Mouse (Mus musculus) limb, embryonic 14.5 days (tissue): Measurements from ENCODE around the gene Gabrb1. TPM values are rescaled to one million over a fixed set of nuclear protein-coding genes. Genes with fewer than 3 reads are reported as not detected.
"Not testable (repeated sequence)": the region's sequence is repeated elsewhere in the genome, so short reads cannot be mapped to it uniquely, and the experiment has no call there.

ENCODE experiments used
- ATAC-seq: fragments of 200-750 bp; cut with Nextera tagmentation; 2 replicates; pipeline ENCODE4 v1.8.0; 2017; ENCODE audit warnings: low read depth, moderate number of reproducible peaks, moderate TSS enrichment; ENCODE audit not compliant: low FRiP score
- DNase-seq: peaks from one replicate; pipeline ENCODE4 v3.0.0-alpha.2; 2015; ENCODE audit warnings: low spot score
- H3K27ac ChIP-seq: fragments of 300-500 bp; sonication (generic); replicated peaks from 2 replicates; pipeline ENCODE4 v1.5.1; 2014; ENCODE audit warnings: low read depth, mild to moderate bottlenecking, low read length, moderate library complexity, mixed read lengths
- H3K27me3 ChIP-seq: fragments of 300-500 bp; sonication (generic); 2 replicates; pipeline ENCODE4 v1.6.1; 2014; ENCODE audit warnings: low read length, mixed read lengths; ENCODE audit not compliant: control insufficient read depth, insufficient read depth
- H3K36me3 ChIP-seq: fragments of 300-500 bp; sonication (generic); 2 replicates; pipeline ENCODE4 v1.6.1; 2014; ENCODE audit warnings: mild to moderate bottlenecking, low read length, moderate library complexity, mixed read lengths; ENCODE audit not compliant: control insufficient read depth, insufficient read depth
- H3K4me1 ChIP-seq: fragments of 300-500 bp; sonication (generic); 2 replicates; pipeline ENCODE4 v1.6.1; 2014; ENCODE audit warnings: antibody characterized with exemption, low read length, mixed read lengths; ENCODE audit not compliant: control insufficient read depth, insufficient read depth
- H3K4me2 ChIP-seq: fragments of 300-500 bp; sonication (generic); replicated peaks from 2 replicates; pipeline ENCODE4 v1.6.1; 2014; ENCODE audit warnings: low read depth, mild to moderate bottlenecking, low read length, moderate library complexity; ENCODE audit not compliant: severe bottlenecking
- H3K4me3 ChIP-seq: fragments of 300-500 bp; sonication (generic); replicated peaks from 2 replicates; pipeline ENCODE4 v1.5.1; 2014; ENCODE audit warnings: low read length
- H3K9ac ChIP-seq: fragments of 300-500 bp; sonication (generic); 2 replicates; pipeline ENCODE4 v1.6.1; 2014; ENCODE audit warnings: mild to moderate bottlenecking, low read depth, low read length, moderate library complexity; ENCODE audit not compliant: severe bottlenecking
- H3K9me3 ChIP-seq: fragments of 300-500 bp; sonication (generic); 2 replicates; pipeline ENCODE4 v1.6.1; 2016; ENCODE audit warnings: low read length; ENCODE audit not compliant: control insufficient read depth
- POLR2A ChIP-seq: fragments of 200-500 bp; IDR thresholded peaks from 2 replicates; pipeline ENCODE4 v1.8.0; 2012; ENCODE audit warnings: inconsistent platforms, mild to moderate bottlenecking, moderate library complexity, borderline replicate concordance; ENCODE audit not compliant: insufficient read depth, insufficient read length; ENCODE audit errors: extremely low read depth
- WGBS: fragments of 180-500 bp; shearing (Covaris S2); extraction: QIAGEN DNeasy Blood & Tissue Kit; methylation state at CpG from one replicate; pipeline ENCODE4 v1.1.7; 2014; 5-methylcytosine and 5-hydroxymethylcytosine counted together
- polyA plus RNA-seq, 2 experiments: library from polyadenylated mRNA; depleted of rRNA in 1 of 2; stranded (reverse) in 1 of 2; unstranded in 1 of 2; fragments of >200 nt; fragmentation: Nextera tagmentation in 1 of 2; extraction: Ambion mirVana in 1 of 2; gene quantifications; 2 replicates each; pipeline versions ENCODE4 v1.2.1 to v1.2.3; 2012 to 2014

Gabrb1 gene
- polyA plus RNA-seq, 2 experiments, result 0.26 to 1.5 TPM

DNA sequence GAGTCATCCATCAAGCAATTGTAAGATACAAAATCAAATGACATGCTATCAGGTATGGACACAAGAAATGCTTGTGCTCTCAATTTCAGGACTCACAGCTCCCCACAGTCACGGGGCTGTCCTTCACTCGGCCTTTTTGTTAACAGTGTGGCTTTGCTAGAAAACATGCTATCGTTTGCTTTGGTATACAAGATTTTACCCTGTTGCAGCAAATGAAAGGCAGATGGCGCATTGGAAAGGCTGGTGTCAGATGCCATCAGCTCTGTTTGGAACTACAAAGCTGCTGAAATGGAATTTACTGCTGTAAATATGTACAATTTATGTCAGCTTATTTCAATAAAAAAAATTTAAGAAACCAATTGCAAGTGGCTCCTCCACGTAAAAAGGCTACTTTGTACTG lies 490.8 kb downstream of the Gabrb1 start:
- Histone ChIP-seq H3K36me3 (no peaks in the 10 kb centered on the region), H3K4me2 (no peak overlapping the region), H3K27ac (no peak overlapping the region), H3K4me1 (0 out of 2 replicates have a peak, but pooled peaks cover 2% of the 10 kb centered on the region), H3K9ac (no peak overlapping the region), H3K27me3 (no peaks in the 10 kb centered on the region), H3K4me3 (no peak overlapping the region), H3K9me3 (no peaks in the 10 kb centered on the region)
- no peak for TF ChIP-seq POLR2A
- 38% methylated on average over 5 of the region's 5 CpGs for WGBS
- DNase-seq (no peak), ATAC-seq (no peak)

GRCm38 (mm10) chr5:72150870-72151269 lies 493.0 kb downstream of the Gabrb1 start:
- Histone ChIP-seq H3K4me2 (no peak overlapping the region), H3K9ac (no peak overlapping the region), H3K9me3 (no peaks in the 10 kb centered on the region), H3K27me3 (no peaks in the 10 kb centered on the region), H3K4me1 (no peaks in the 10 kb centered on the region), H3K36me3 (0 out of 2 replicates have a peak, but pooled peaks cover 2% of the 10 kb centered on the region), H3K27ac (no peak overlapping the region), H3K4me3 (no peak overlapping the region)
- ATAC-seq, result no peak
- no peak for DNase-seq
- TF ChIP-seq POLR2A, result no peak
- WGBS, result 91% methylated on average over 5 of the region's 5 CpGs

GRCm38 (mm10) chr5:72155686-72156085 lies 497.8 kb downstream of the Gabrb1 start:
- not testable (repeated sequence) for H3K4me2 ChIP-seq, H3K4me3 ChIP-seq, H3K9me3 ChIP-seq, H3K27me3 ChIP-seq, H3K4me1 ChIP-seq, ATAC-seq, H3K9ac ChIP-seq, DNase-seq, H3K27ac ChIP-seq
- WGBS, result 82% methylated on average over 3 of the region's 3 CpGs
- peaks cover 26% of the 10 kb centered on the region for H3K36me3 ChIP-seq

- TF ChIP-seq POLR2A, result no peak
- H3K9me3 ChIP-seq, result no peaks in the 10 kb centered on the region
- no peak overlapping the region for H3K4me3 ChIP-seq
- no peak overlapping the region for H3K9ac ChIP-seq
- 71% methylated on average over 5 of the region's 5 CpGs for WGBS
- ATAC-seq (no peak), DNase-seq (peak; percentile 38)
- H3K36me3 ChIP-seq, result peaks cover 35% of the 10 kb centered on the region
- H3K4me2 ChIP-seq, result no peak overlapping the region
- no peaks in the 10 kb centered on the region for H3K27me3 ChIP-seq
- H3K27ac ChIP-seq, result no peak overlapping the region
- H3K4me1 ChIP-seq, result no peaks in the 10 kb centered on the region
These were observed 498.7 kb downstream of the Gabrb1 start for GRCm38 (mm10) chr5:72156598-72156997.

DNA sequence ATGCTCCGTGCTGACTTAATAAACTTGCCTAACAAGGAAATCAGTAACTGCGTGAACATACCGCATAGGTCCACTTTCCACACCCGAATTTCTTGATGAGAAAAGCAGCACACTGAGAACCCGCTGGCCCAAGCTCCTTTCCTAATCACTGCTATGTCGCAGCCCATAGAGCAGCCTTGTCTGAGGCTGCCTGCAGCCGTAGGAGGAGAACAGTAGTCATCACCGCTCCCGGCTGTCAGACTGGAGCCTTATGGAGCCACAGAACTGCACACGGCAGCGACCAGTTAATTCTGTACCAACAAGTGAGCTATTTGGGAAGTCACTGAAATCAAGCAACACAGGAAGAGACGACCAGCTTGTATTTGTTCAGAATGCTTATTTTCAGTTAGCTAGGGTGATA lies 500.8 kb downstream of the Gabrb1 start:
- no peak for TF ChIP-seq POLR2A
- ATAC-seq (no peak), DNase-seq (no peak)
- Histone ChIP-seq H3K4me2 (no peak overlapping the region), H3K9ac (no peak overlapping the region), H3K4me3 (no peak overlapping the region), H3K9me3 (no peaks in the 10 kb centered on the region), H3K27ac (no peak overlapping the region), H3K36me3 (peaks cover 49% of the 10 kb centered on the region), H3K27me3 (no peaks in the 10 kb centered on the region), H3K4me1 (no peaks in the 10 kb centered on the region)
- 83% methylated on average over 12 of the region's 12 CpGs for WGBS

GRCm38 (mm10) chr5:72159537-72159936 lies 501.6 kb downstream of the Gabrb1 start:
- Histone ChIP-seq H3K9me3 (no peaks in the 10 kb centered on the region), H3K36me3 (peaks cover 54% of the 10 kb centered on the region), H3K27me3 (no peaks in the 10 kb centered on the region), H3K4me2 (no peak overlapping the region), H3K27ac (no peak overlapping the region), H3K9ac (no peak overlapping the region), H3K4me3 (no peak overlapping the region), H3K4me1 (no peaks in the 10 kb centered on the region)
- no peak for ATAC-seq
- 77% methylated on average over 6 of the region's 6 CpGs for WGBS
- no peak for TF ChIP-seq POLR2A
- DNase-seq, result no peak
